Comparison of ENCODE assay signal across 9 mouse cellular contexts in genomic region chr17:25183232-25183631, GRCm38 (mm10). TPM values are rescaled to one million over a fixed set of nuclear protein-coding genes. Genes with fewer than 3 reads are reported as not detected.
A peak's percentile ranks its signal among the peaks of the same experiment; 100 is the strongest.
DNase-seq lines count a peak whose midpoint lies in the region; ATAC-seq and TF ChIP-seq lines count a peak whose summit lies in the region.
"Had no signal": no experiment of that assay in that cellular context is flagged by ENCODE, and none has a peak within 500 bp of the region (broad histone marks: within the 10 kb centered on the region; RNA-seq: fewer than 3 reads in every experiment).

No protein-coding gene starts in this region.

- peak overlapping the region; percentile 86; the same call in 1 of the 2 replicates for H3K4me2 ChIP-seq in kidney, postnatal 0 days (ENCODE audit: low read length)
- no peak overlapping the region; the same call in 1 of the 2 replicates for H3K4me2 ChIP-seq in intestine, embryonic 16.5 days (ENCODE audit: low read depth, low read length)
- H3K4me2 ChIP-seq in stomach, embryonic 14.5 days (replicated peaks; ENCODE audit: low read depth, low read length): no peak overlapping the region

- H3K4me3 ChIP-seq in kidney, postnatal 0 days (replicated peaks; ENCODE audit: low read depth, low read length): no peak overlapping the region
- peak overlapping the region; percentile 97 for H3K4me3 ChIP-seq in embryonic facial prominence, embryonic 10.5 days
- H3K4me3 ChIP-seq in intestine, embryonic 16.5 days (ENCODE audit: low read length): no peak overlapping the region
- peak overlapping the region; percentile 86; the same call in 1 of the 2 replicates for H3K4me3 ChIP-seq in stomach, embryonic 14.5 days (ENCODE audit: low read depth, low read length)

- H3K9me3 ChIP-seq in kidney, postnatal 0 days (replicated peaks; ENCODE audit: low read length): no peaks in the 10 kb centered on the region
- no peaks in the 10 kb centered on the region for H3K9me3 ChIP-seq in embryonic facial prominence, embryonic 10.5 days
- no peaks in the 10 kb centered on the region for H3K9me3 ChIP-seq in intestine, embryonic 16.5 days (ENCODE audit: control insufficient read depth, low read length)
- H3K9me3 ChIP-seq in stomach, embryonic 14.5 days (ENCODE audit: control insufficient read depth, low read depth, low read length): no peaks in the 10 kb centered on the region

- H3K27me3 ChIP-seq in kidney, postnatal 0 days (ENCODE audit: insufficient read depth, low read length): no peaks in the 10 kb centered on the region
- H3K27me3 ChIP-seq in embryonic facial prominence, embryonic 10.5 days (replicated peaks; ENCODE audit: low read depth, poor library complexity, severe bottlenecking): peaks cover 10% of the 10 kb centered on the region
- no peaks in the 10 kb centered on the region for H3K27me3 ChIP-seq in intestine, embryonic 16.5 days (replicated peaks; ENCODE audit: control insufficient read depth, insufficient read depth, low read length)
- H3K27me3 ChIP-seq in stomach, embryonic 14.5 days (ENCODE audit: control insufficient read depth, insufficient read depth, low read length): no peaks in the 10 kb centered on the region

- no peak for ATAC-seq in kidney, postnatal 0 days (replicated peaks; ENCODE audit: low FRiP score, low read depth)
- no peak for ATAC-seq in intestine, embryonic 16.5 days
- no peak for ATAC-seq in stomach, embryonic 14.5 days (ENCODE audit: insufficient number of reproducible peaks, insufficient read depth, low FRiP score, low read depth)

- TF ChIP-seq CTCF in kidney, postnatal 0 days (IDR thresholded peaks at IDR 0.05; ENCODE audit: low read depth): peak; percentile 13; the same call in 1 of the 2 replicates

- no peaks in the 10 kb centered on the region for H3K36me3 ChIP-seq in kidney, postnatal 0 days (ENCODE audit: insufficient read depth, low read length)
- H3K36me3 ChIP-seq in embryonic facial prominence, embryonic 10.5 days (replicated peaks): peaks cover 10% of the 10 kb centered on the region
- no peaks in the 10 kb centered on the region for H3K36me3 ChIP-seq in intestine, embryonic 16.5 days (ENCODE audit: control insufficient read depth, insufficient read depth, low read length)
- H3K36me3 ChIP-seq in stomach, embryonic 14.5 days (ENCODE audit: control insufficient read depth, insufficient read depth, low read length): no peaks in the 10 kb centered on the region; the same call in 1 of the 2 replicates

- 0 out of 2 replicates have a peak overlapping the region, but pooled peaks have one; percentile 81 for H3K9ac ChIP-seq in kidney, postnatal 0 days (ENCODE audit: low read depth, low read length)
- 0 out of 2 replicates have a peak overlapping the region, but pooled peaks have one; percentile 81 for H3K9ac ChIP-seq in intestine, embryonic 16.5 days (ENCODE audit: low read depth, low read length)
- H3K9ac ChIP-seq in stomach, embryonic 14.5 days (replicated peaks; ENCODE audit: low read depth, low read length): no peak overlapping the region

- no peak overlapping the region for H3K27ac ChIP-seq in kidney, postnatal 0 days
- H3K27ac ChIP-seq in embryonic facial prominence, embryonic 10.5 days (replicated peaks): peak overlapping the region; percentile 90; the same call in 1 of the 2 replicates
- H3K27ac ChIP-seq in intestine, embryonic 16.5 days (ENCODE audit: low read length): no peak overlapping the region
- no peak overlapping the region for H3K27ac ChIP-seq in stomach, embryonic 14.5 days (ENCODE audit: low read length)

- H3K4me1 ChIP-seq in kidney, postnatal 0 days (replicated peaks; ENCODE audit: insufficient read depth, low read length): no peaks in the 10 kb centered on the region
- peaks cover 40% of the 10 kb centered on the region for H3K4me1 ChIP-seq in embryonic facial prominence, embryonic 10.5 days
- peaks cover 21% of the 10 kb centered on the region for H3K4me1 ChIP-seq in intestine, embryonic 16.5 days (ENCODE audit: control insufficient read depth, insufficient read depth, low read length)
- H3K4me1 ChIP-seq in stomach, embryonic 14.5 days (ENCODE audit: control insufficient read depth, insufficient read depth, low read length): no peaks in the 10 kb centered on the region

- DNase-seq in kidney, postnatal 0 days (ENCODE audit: low spot score): peak; percentile 8
- no peak for DNase-seq in kidney, adult 11 months
- no peak for DNase-seq in embryonic facial prominence, embryonic 10.5 days (ENCODE audit: low spot score)
- no peak for DNase-seq in layer of hippocampus, adult 9-10 months (ENCODE audit: low spot score)
- no peak for DNase-seq in gastrocnemius, adult 8-10 months (ENCODE audit: low spot score in 2 of 2)
- DNase-seq in cerebellum, adult 8-10 months: no peak

RNA-seq across cellular contexts. Expression of gene BC003965, which starts 1.1 kb away (rescaled TPM):
- 31.6 and 32.1 TPM in 2 replicates for polyA plus RNA-seq in kidney, postnatal 0 days (2015; fragmentation: Nextera tagmentation; extraction: Ambion mirVana)
- 35.5 and 36.9 TPM in 2 replicates for polyA plus RNA-seq in embryonic facial prominence, embryonic 10.5 days (2016; fragmentation: Nextera tagmentation; extraction: Ambion mirVana)
- 35.1 and 39.7 TPM in 2 replicates for polyA plus RNA-seq in intestine, embryonic 16.5 days (2015; fragmentation: Nextera tagmentation; extraction: Ambion mirVana)
- polyA plus RNA-seq in stomach, embryonic 14.5 days (2014; fragmentation: Nextera tagmentation; extraction: Ambion mirVana): 31.5 and 32.4 TPM in 2 replicates
- 10 to 100 TPM; 13.8 to 15.5 (median 14.8) TPM for total RNA-seq in gastrocnemius, adult 8-10 months (2022)

RNA-seq across cellular contexts. Expression of gene Unkl, which starts 5.0 kb away (rescaled TPM):
- polyA plus RNA-seq in kidney, postnatal 0 days (2015; fragmentation: Nextera tagmentation; extraction: Ambion mirVana): 7.0 and 7.5 TPM in 2 replicates
- polyA plus RNA-seq in embryonic facial prominence, embryonic 10.5 days (2016; fragmentation: Nextera tagmentation; extraction: Ambion mirVana): 9.6 and 10.9 TPM in 2 replicates
- polyA plus RNA-seq in intestine, embryonic 16.5 days (2015; fragmentation: Nextera tagmentation; extraction: Ambion mirVana): 4.8 and 5.3 TPM in 2 replicates
- 5.7 and 6.8 TPM in 2 replicates for polyA plus RNA-seq in stomach, embryonic 14.5 days (2014; fragmentation: Nextera tagmentation; extraction: Ambion mirVana)
- total RNA-seq in gastrocnemius, adult 8-10 months (2022): 1 to 10 TPM; 3.2 to 5.4 (median 4.3) TPM

RNA-seq across cellular contexts. Expression of gene Gm38655, which starts 8.0 kb away (rescaled TPM):
- polyA plus RNA-seq in kidney, postnatal 0 days (2015; fragmentation: Nextera tagmentation; extraction: Ambion mirVana): not detected in 2 replicates
- polyA plus RNA-seq in embryonic facial prominence, embryonic 10.5 days (2016; fragmentation: Nextera tagmentation; extraction: Ambion mirVana): not detected in 2 replicates
- 1.3 and 1.6 TPM in 2 replicates for polyA plus RNA-seq in intestine, embryonic 16.5 days (2015; fragmentation: Nextera tagmentation; extraction: Ambion mirVana)
- polyA plus RNA-seq in stomach, embryonic 14.5 days (2014; fragmentation: Nextera tagmentation; extraction: Ambion mirVana): 3.3 and 4.2 TPM in 2 replicates
- total RNA-seq in gastrocnemius, adult 8-10 months (2022): not detected

RNA-seq across cellular contexts. Expression of gene Ccdc154, which starts 21.0 kb away (rescaled TPM):
- polyA plus RNA-seq in kidney, postnatal 0 days (2015; fragmentation: Nextera tagmentation; extraction: Ambion mirVana): not detected in 2 replicates
- not detected in 2 replicates for polyA plus RNA-seq in embryonic facial prominence, embryonic 10.5 days (2016; fragmentation: Nextera tagmentation; extraction: Ambion mirVana)
- 0.15 and 0.18 TPM in 2 replicates for polyA plus RNA-seq in intestine, embryonic 16.5 days (2015; fragmentation: Nextera tagmentation; extraction: Ambion mirVana)
- 0.41 and 0.43 TPM in 2 replicates for polyA plus RNA-seq in stomach, embryonic 14.5 days (2014; fragmentation: Nextera tagmentation; extraction: Ambion mirVana)
- not detected for total RNA-seq in gastrocnemius, adult 8-10 months (2022)
- polyA plus RNA-seq: small intestine, adult 2 months had no signal

RNA-seq across cellular contexts. Expression of gene Clcn7, which starts 50.0 kb away (rescaled TPM):
- 14.7 and 17.2 TPM in 2 replicates for polyA plus RNA-seq in kidney, postnatal 0 days (2015; fragmentation: Nextera tagmentation; extraction: Ambion mirVana)
- polyA plus RNA-seq in embryonic facial prominence, embryonic 10.5 days (2016; fragmentation: Nextera tagmentation; extraction: Ambion mirVana): 24.4 and 27.5 TPM in 2 replicates
- polyA plus RNA-seq in intestine, embryonic 16.5 days (2015; fragmentation: Nextera tagmentation; extraction: Ambion mirVana): 21.8 and 23.5 TPM in 2 replicates
- 19.7 and 20.4 TPM in 2 replicates for polyA plus RNA-seq in stomach, embryonic 14.5 days (2014; fragmentation: Nextera tagmentation; extraction: Ambion mirVana)
- total RNA-seq in gastrocnemius, adult 8-10 months (2022): 10 to 100 TPM; 13.0 to 18.3 (median 16.0) TPM

Comparison
In these comparisons a context has a peak if more than half of its experiments do, and no peak if none do; other contexts are left out.
1. H3K4me3 ChIP-seq: peak in embryonic facial prominence, embryonic 10.5 days (single experiment) and stomach, embryonic 14.5 days (single experiment); none in kidney, postnatal 0 days (single experiment) and intestine, embryonic 16.5 days (single experiment).